9 mouse cellular contexts compared by ENCODE assay signal in genomic region chr12:98884515-98884914, GRCm38 (mm10). TPM values are rescaled to one million over a fixed set of nuclear protein-coding genes. Genes with fewer than 3 reads are reported as not detected.
A peak's percentile ranks its signal among the peaks of the same experiment; 100 is the strongest.
DNase-seq lines count a peak whose midpoint lies in the region; ATAC-seq and TF ChIP-seq lines count a peak whose summit lies in the region.
"Had no signal": no experiment of that assay in that cellular context is flagged by ENCODE, and none has a peak within 500 bp of the region (broad histone marks: within the 10 kb centered on the region; RNA-seq: fewer than 3 reads in every experiment).

No protein-coding gene starts in this region.

- 0% methylated on average over 1 of the region's 1 CpGs for WGBS in intestine, postnatal 0 days
- WGBS in intestine, embryonic 16.5 days: 3% methylated on average over 1 of the region's 1 CpGs

- no peak overlapping the region for H3K9ac ChIP-seq in intestine, postnatal 0 days (ENCODE audit: low read depth, low read length)
- no peak overlapping the region for H3K9ac ChIP-seq in intestine, embryonic 16.5 days (ENCODE audit: low read depth, low read length)

- H3K4me1 ChIP-seq in intestine, postnatal 0 days (replicated peaks; ENCODE audit: control insufficient read depth, insufficient read depth, low read length): no peaks in the 10 kb centered on the region
- H3K4me1 ChIP-seq in intestine, embryonic 16.5 days (ENCODE audit: control insufficient read depth, insufficient read depth, low read length): no peaks in the 10 kb centered on the region

- no peaks in the 10 kb centered on the region for H3K36me3 ChIP-seq in intestine, postnatal 0 days (ENCODE audit: control insufficient read depth, insufficient read depth)
- no peaks in the 10 kb centered on the region for H3K36me3 ChIP-seq in intestine, embryonic 16.5 days (ENCODE audit: control insufficient read depth, insufficient read depth, low read length)

- no peak overlapping the region for H3K27ac ChIP-seq in intestine, postnatal 0 days (ENCODE audit: low read depth, low read length)
- H3K27ac ChIP-seq in intestine, embryonic 16.5 days (ENCODE audit: low read length): no peak overlapping the region

- no peaks in the 10 kb centered on the region for H3K27me3 ChIP-seq in intestine, postnatal 0 days (replicated peaks; ENCODE audit: control insufficient read depth, insufficient read depth, low read length)
- no peaks in the 10 kb centered on the region for H3K27me3 ChIP-seq in intestine, embryonic 16.5 days (replicated peaks; ENCODE audit: control insufficient read depth, insufficient read depth, low read length)

- intact Hi-C loops in left cerebral cortex, postnatal 10 days (cut with DNase I): no loop called here

- no peak overlapping the region for H3K4me3 ChIP-seq in intestine, postnatal 0 days (ENCODE audit: low read depth, low read length)
- no peak overlapping the region for H3K4me3 ChIP-seq in intestine, embryonic 16.5 days (ENCODE audit: low read length)

- no peak overlapping the region for H3K4me2 ChIP-seq in intestine, postnatal 0 days (replicated peaks; ENCODE audit: low read depth)
- H3K4me2 ChIP-seq in intestine, embryonic 16.5 days (ENCODE audit: low read depth, low read length): no peak overlapping the region

- ATAC-seq in intestine, postnatal 0 days: no peak
- no peak for ATAC-seq in intestine, embryonic 16.5 days
- peak; percentile 73 for ATAC-seq in CD4-positive, CD25-positive, alpha-beta regulatory T cell, adult 4 months
- peak; percentile 42; the same call in 1 of the 2 replicates for ATAC-seq in granulocyte monocyte progenitor cell, adult 5-6 weeks (replicated peaks; ENCODE audit: poor library complexity, severe bottlenecking)

- no peaks in the 10 kb centered on the region for H3K9me3 ChIP-seq in intestine, postnatal 0 days (ENCODE audit: control insufficient read depth)
- H3K9me3 ChIP-seq in intestine, embryonic 16.5 days (ENCODE audit: control insufficient read depth, low read length): no peaks in the 10 kb centered on the region

- DNase-seq in 416B (ENCODE audit: low read depth): peak; percentile 67
- DNase-seq in left cerebral cortex, postnatal 10 days (ENCODE audit: extremely low spot score in 1 of 2, low spot score in 2 of 2): no peak
- no peak for DNase-seq in cerebellum, postnatal 36 days
- DNase-seq: heart, postnatal 10 days; kidney, postnatal 25 days had no signal

- peak; percentile 64 for TF ChIP-seq CTCF in intestine, postnatal 0 days (IDR thresholded peaks at IDR 0.05; ENCODE audit: low read depth)

RNA-seq across cellular contexts. Expression of gene Eml5, which starts 16.8 kb away (rescaled TPM):
- polyA plus RNA-seq in intestine, postnatal 0 days (2015; fragmentation: Nextera tagmentation; extraction: Ambion mirVana): 1.3 and 1.7 TPM in 2 replicates
- 4.9 and 5.1 TPM in 2 replicates for polyA plus RNA-seq in intestine, embryonic 16.5 days (2015; fragmentation: Nextera tagmentation; extraction: Ambion mirVana)
- 10 to 100 TPM in 1 of 2 experiments, 1 to 10 TPM in 1; 8.9 to 12.5 TPM for polyA plus RNA-seq in CD4-positive, CD25-positive, alpha-beta regulatory T cell, adult 4 months (2017; shearing (Covaris generic))
- total RNA-seq in granulocyte monocyte progenitor cell, adult 5-6 weeks (2014; fragmentation: Nextera tagmentation): 27.1 and 30.5 TPM in 2 replicates
- 19.9 and 22.7 TPM in 2 replicates for total RNA-seq in granulocyte monocyte progenitor cell, adult 5-6 weeks (2017)
- 10 to 100 TPM; 62.3 to 64.2 TPM for total RNA-seq in left cerebral cortex, postnatal 10 days (2021)

RNA-seq across cellular contexts. Expression of gene Ttc8, which starts 35.9 kb away (rescaled TPM):
- polyA plus RNA-seq in intestine, postnatal 0 days (2015; fragmentation: Nextera tagmentation; extraction: Ambion mirVana): 6.7 and 6.9 TPM in 2 replicates
- 13.1 and 14.6 TPM in 2 replicates for polyA plus RNA-seq in intestine, embryonic 16.5 days (2015; fragmentation: Nextera tagmentation; extraction: Ambion mirVana)
- 1 to 10 TPM; 7.1 to 8.3 TPM for polyA plus RNA-seq in CD4-positive, CD25-positive, alpha-beta regulatory T cell, adult 4 months (2017; shearing (Covaris generic))
- total RNA-seq in granulocyte monocyte progenitor cell, adult 5-6 weeks (2014; fragmentation: Nextera tagmentation): 1.4 and 7.6 TPM in 2 replicates
- total RNA-seq in granulocyte monocyte progenitor cell, adult 5-6 weeks (2017): 4.8 and 8.9 TPM in 2 replicates
- 10 to 100 TPM; 27.4 to 35.0 TPM for total RNA-seq in left cerebral cortex, postnatal 10 days (2021)

Comparison
In these comparisons a context has a peak if more than half of its experiments do, and no peak if none do; other contexts are left out.
1. ATAC-seq: peak in CD4-positive, CD25-positive, alpha-beta regulatory T cell, adult 4 months (single experiment) and granulocyte monocyte progenitor cell, adult 5-6 weeks (single experiment); none in intestine, postnatal 0 days (single experiment) and intestine, embryonic 16.5 days (single experiment).